Comparison of ENCODE assay signal across 14 mouse cellular contexts in genomic region chr13:37830256-37830655, GRCm38 (mm10). TPM values are rescaled to one million over a fixed set of nuclear protein-coding genes. Genes with fewer than 3 reads are reported as not detected.
A peak's percentile ranks its signal among the peaks of the same experiment; 100 is the strongest.
DNase-seq lines count a peak whose midpoint lies in the region; ATAC-seq and TF ChIP-seq lines count a peak whose summit lies in the region.
"Had no signal": no experiment of that assay in that cellular context is flagged by ENCODE, and none has a peak within 500 bp of the region (broad histone marks: within the 10 kb centered on the region; RNA-seq: fewer than 3 reads in every experiment).

No protein-coding gene starts in this region.

- H3K4me2 ChIP-seq in heart, embryonic 16.5 days (ENCODE audit: low read depth, low read length): no peak overlapping the region
- H3K4me2 ChIP-seq in lung, embryonic 16.5 days (ENCODE audit: low read depth, low read length): no peak overlapping the region
- H3K4me2 ChIP-seq: limb, embryonic 15.5 days had no signal

- H3K4me1 ChIP-seq in heart, embryonic 16.5 days (ENCODE audit: control insufficient read depth, insufficient read depth, low read length): peaks cover 55% of the 10 kb centered on the region
- peaks cover 56% of the 10 kb centered on the region for H3K4me1 ChIP-seq in lung, embryonic 16.5 days (replicated peaks; ENCODE audit: control insufficient read depth, insufficient read depth, low read length)
- H3K4me1 ChIP-seq in lung, adult 2 months (ENCODE audit: control insufficient read depth, insufficient read depth, low read length): peaks cover 25% of the 10 kb centered on the region

- no peak overlapping the region for H3K27ac ChIP-seq in heart, embryonic 16.5 days (ENCODE audit: low read length)
- H3K27ac ChIP-seq in lung, embryonic 16.5 days (ENCODE audit: low read length): peak overlapping the region; percentile 75
- H3K27ac ChIP-seq: limb, embryonic 15.5 days had no signal

- no peak for ATAC-seq in heart, embryonic 16.5 days (replicated peaks; ENCODE audit: extremely low read depth, insufficient read depth, low FRiP score)
- ATAC-seq in lung, embryonic 16.5 days (ENCODE audit: low read depth): no peak
- ATAC-seq: forebrain, embryonic 14.5 days had no signal

- H3K27me3 ChIP-seq in heart, embryonic 16.5 days (ENCODE audit: control insufficient read depth, insufficient read depth, low read length): no peaks in the 10 kb centered on the region
- H3K27me3 ChIP-seq in lung, embryonic 16.5 days (ENCODE audit: control insufficient read depth, insufficient read depth, low read depth, low read length): no peaks in the 10 kb centered on the region
- H3K27me3 ChIP-seq: limb, embryonic 15.5 days; Patski had no signal

- WGBS in heart, embryonic 16.5 days: 73% methylated on average over 2 of the region's 2 CpGs
- WGBS in lung, embryonic 16.5 days: 72% methylated on average over 2 of the region's 2 CpGs
- WGBS in lung, adult 2 months: 53% methylated on average over 2 of the region's 2 CpGs

- no peak overlapping the region for H3K4me3 ChIP-seq in heart, embryonic 16.5 days (ENCODE audit: low read length)
- H3K4me3 ChIP-seq in lung, embryonic 16.5 days (ENCODE audit: low read length): no peak overlapping the region
- H3K4me3 ChIP-seq in lung, adult 2 months (replicated peaks; ENCODE audit: extremely low read depth, low read depth, low read length): no peak overlapping the region
- H3K4me3 ChIP-seq: limb, embryonic 15.5 days had no signal

- TF ChIP-seq POLR2A in lung, adult 2 months (IDR thresholded peaks at IDR 0.05; ENCODE audit: borderline replicate concordance, extremely low read depth, low read depth, low read length): no peak

- peak; percentile 60 to 65 for DNase-seq in adrenal gland, postnatal 36 days
- no peak for DNase-seq in adrenal gland, postnatal 4 days (ENCODE audit: low spot score in 2 of 2)
- DNase-seq in heart, adult 9 months (ENCODE audit: low spot score in 2 of 2): no peak
- no peak for DNase-seq in lung, adult 2 months
- DNase-seq in cerebellum, adult 11 months: no peak
- DNase-seq: cerebellum, adult 9-10 months; midbrain, embryonic 14.5 days; right cerebral cortex, adult 18-20 months; thymus, postnatal 25 days had no signal

- no peaks in the 10 kb centered on the region for H3K36me3 ChIP-seq in heart, embryonic 16.5 days (ENCODE audit: control insufficient read depth, insufficient read depth)
- H3K36me3 ChIP-seq in lung, embryonic 16.5 days (ENCODE audit: control insufficient read depth, insufficient read depth, low read length): no peaks in the 10 kb centered on the region
- H3K36me3 ChIP-seq: limb, embryonic 15.5 days had no signal

- no peak for TF ChIP-seq CTCF in lung, adult 2 months (IDR thresholded peaks at IDR 0.05; ENCODE audit: insufficient read depth, low read length)

- no peaks in the 10 kb centered on the region for H3K9me3 ChIP-seq in heart, embryonic 16.5 days (replicated peaks; ENCODE audit: control insufficient read depth, low read length)
- no peaks in the 10 kb centered on the region for H3K9me3 ChIP-seq in lung, embryonic 16.5 days (ENCODE audit: control insufficient read depth, low read length)
- H3K9me3 ChIP-seq: limb, embryonic 15.5 days had no signal

- peak overlapping the region; percentile 3; the same call in 1 of the 2 replicates for H3K9ac ChIP-seq in heart, embryonic 16.5 days (ENCODE audit: low read length)
- H3K9ac ChIP-seq in lung, embryonic 16.5 days (ENCODE audit: low read length): peak overlapping the region; percentile 43; the same call in 1 of the 2 replicates
- H3K9ac ChIP-seq: limb, embryonic 15.5 days had no signal

RNA-seq across cellular contexts. Expression of gene Rreb1, which starts 52.1 kb away (rescaled TPM):
- total RNA-seq in adrenal gland, postnatal 36 days (2021): 10 to 100 TPM; 54.1 to 71.5 TPM
- total RNA-seq in adrenal gland, postnatal 4 days (2021): 10 to 100 TPM; 83.9 to 84.6 TPM
- polyA plus RNA-seq in heart, embryonic 16.5 days (2015; fragmentation: Nextera tagmentation; extraction: Ambion mirVana): 13.0 TPM in 2 replicates
- 17.3 and 20.6 TPM in 2 replicates for polyA plus RNA-seq in lung, embryonic 16.5 days (2015; fragmentation: Nextera tagmentation; extraction: Ambion mirVana)
- polyA plus RNA-seq in lung, adult 2 months (2012; rRNA removed): 23.0 and 23.7 TPM in 2 replicates

Comparison
In these comparisons a context has a peak if more than half of its experiments do, and no peak if none do; other contexts are left out.
1. DNase-seq: peak in adrenal gland, postnatal 36 days (2 of 2); none in adrenal gland, postnatal 4 days (0 of 2), heart, adult 9 months (0 of 2), lung, adult 2 months (single experiment) and cerebellum, adult 11 months (single experiment).